Mouse (Mus musculus) erythroblast, embryonic 14.5 days (primary cell): ENCODE measurements around the gene Pbx2.

Source experiments
- GATA1 ChIP-seq: IDR thresholded peaks from 2 replicates; pipeline ENCODE4 v1.6.1; 2012; ENCODE audit warnings: low read length, inconsistent platforms, mixed read lengths
- TAL1 ChIP-seq: IDR thresholded peaks from 3 replicates; pipeline ENCODE4 v1.6.1; 2012; ENCODE audit warnings: low read length, inconsistent platforms, mixed read lengths

- TF ChIP-seq GATA1 (no peak), TAL1 (no peak)
Observed at GRCm38 (mm10) chr17:34626062-34626772, 35.2 kb downstream of the Pbx2 start.
